Mouse (Mus musculus) bone marrow macrophage, adult 2 months (primary cell): ENCODE measurements around the gene Nek8. TPM values are rescaled to one million over a fixed set of nuclear protein-coding genes. Genes with fewer than 3 reads are reported as not detected.

Source experiments
- H3K27ac ChIP-seq: 2 replicates; pipeline ENCODE4 v1.5.1; 2012; ENCODE audit warnings: low read depth, low read length; ENCODE audit not compliant: insufficient read depth
- H3K4me1 ChIP-seq: 2 replicates; pipeline ENCODE4 v1.6.1; 2012; ENCODE audit warnings: low read length; ENCODE audit not compliant: control insufficient read depth, insufficient read depth
- H3K4me3 ChIP-seq: 2 replicates; pipeline ENCODE4 v1.5.1; 2012; ENCODE audit warnings: mild to moderate bottlenecking, low read length, moderate library complexity; ENCODE audit not compliant: insufficient read depth
- CTCF ChIP-seq: IDR thresholded peaks from 2 replicates; pipeline ENCODE4 v1.5.1; 2012; ENCODE audit warnings: low read depth, mild to moderate bottlenecking, low read length, moderate library complexity
- POLR2A ChIP-seq: IDR thresholded peaks from 2 replicates; pipeline ENCODE4 v1.6.1; 2012; ENCODE audit warnings: mild to moderate bottlenecking, low read depth, low read length, borderline replicate concordance
- polyA plus RNA-seq: library from polyadenylated mRNA; stranded (reverse); fragments of >200 nt; gene quantifications from 2 replicates; pipeline ENCODE4 v1.2.4, GENCODE M21; 2012; ENCODE audit not compliant: missing spikeins, insufficient read depth, insufficient read length

Nek8 gene
- 4.8 and 5.2 TPM in 2 replicates for polyA plus RNA-seq

- Histone ChIP-seq H3K27ac (peak within 1 kb of the TSS; percentile 82), H3K4me1 (peaks cover 13% of the 10 kb centered on the region), H3K4me3 (peak within 1 kb of the TSS; percentile 78)
- TF ChIP-seq CTCF, result no peak
- peak; percentile 33; the same call in 1 of the 2 replicates for TF ChIP-seq POLR2A
Observed at GRCm38 (mm10) chr11:78176402-78176862, at the start of gene Nek8, which contains the start of gene Tlcd1. Gene Nek8, minus strand, starts transcription at chr11:78176675. Gene Tlcd1, plus strand, starts transcription at chr11:78176711.

DNA sequence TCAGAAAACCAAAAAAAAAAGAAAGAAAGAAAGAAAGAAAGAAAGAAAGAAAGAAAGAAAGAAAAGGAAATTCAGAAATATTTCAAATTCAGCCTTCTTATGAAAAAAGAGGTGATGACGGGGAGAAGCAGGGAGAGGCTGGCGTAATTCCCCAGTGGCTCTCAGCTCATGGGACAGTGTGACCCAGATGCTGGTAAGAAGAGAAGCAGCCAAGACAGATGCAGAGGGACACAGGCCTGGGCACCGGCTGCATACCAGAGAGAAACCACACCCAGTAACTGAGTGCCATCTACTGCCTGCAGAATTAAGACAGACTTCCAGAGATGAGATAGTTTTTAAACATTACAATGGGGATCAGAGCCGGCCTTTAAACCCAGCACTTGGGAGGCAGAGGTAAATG lies 47.1 kb upstream of the Nek8 start:
- TF ChIP-seq POLR2A, result no peak
- no peak for TF ChIP-seq CTCF
- H3K4me3 ChIP-seq, result no peak overlapping the region
- no peak overlapping the region for H3K27ac ChIP-seq
- H3K4me1 ChIP-seq, result no peaks in the 10 kb centered on the region

- Histone ChIP-seq H3K27ac (no peak overlapping the region), H3K4me1 (peaks cover 13% of the 10 kb centered on the region), H3K4me3 (no peak overlapping the region)
- TF ChIP-seq CTCF, result no peak
- TF ChIP-seq POLR2A, result no peak
Observed at GRCm38 (mm10) chr11:78215709-78216317, 39.3 kb upstream of the Nek8 start.

DNA sequence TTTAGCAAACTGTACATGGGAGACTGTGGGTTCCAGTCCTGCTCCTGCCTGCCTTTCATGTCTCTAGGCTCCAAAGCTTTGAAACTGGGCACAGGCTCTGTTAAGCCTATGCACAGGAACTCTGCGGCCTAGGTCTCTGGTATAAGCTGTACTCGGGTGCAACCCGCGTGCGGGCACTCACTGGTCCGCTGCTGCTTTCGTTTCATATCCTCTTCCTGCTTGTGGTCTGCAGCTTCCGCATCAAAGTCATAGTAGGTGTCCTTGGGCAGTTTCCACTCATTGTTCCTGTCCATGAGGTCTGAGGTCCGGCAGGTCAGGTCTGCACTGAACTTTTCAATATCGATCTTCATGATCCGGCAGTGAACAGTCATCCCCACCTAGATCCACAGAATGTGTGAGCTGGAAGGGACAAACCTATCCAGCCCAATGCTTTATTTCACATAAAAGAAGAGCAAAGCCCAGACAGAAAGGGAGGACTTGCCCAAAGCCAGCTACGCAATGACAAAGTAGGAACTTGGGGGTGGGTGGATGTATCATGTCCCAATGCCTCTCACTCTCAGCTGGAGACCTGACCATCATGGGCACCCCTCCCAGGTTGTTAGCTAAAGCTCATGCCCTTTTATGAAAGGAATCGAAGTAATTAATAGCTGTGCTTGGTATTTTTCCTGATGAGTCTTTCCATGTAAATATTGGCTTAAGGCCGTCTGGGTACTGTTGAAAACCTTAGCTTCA lies 36.8 kb upstream of the Nek8 start:
- TF ChIP-seq POLR2A (no peak), CTCF (no peak)
- peak overlapping the region; percentile 29 for H3K4me3 ChIP-seq
- peaks cover 13% of the 10 kb centered on the region for H3K4me1 ChIP-seq
- H3K27ac ChIP-seq, result peak overlapping the region; percentile 82

DNA sequence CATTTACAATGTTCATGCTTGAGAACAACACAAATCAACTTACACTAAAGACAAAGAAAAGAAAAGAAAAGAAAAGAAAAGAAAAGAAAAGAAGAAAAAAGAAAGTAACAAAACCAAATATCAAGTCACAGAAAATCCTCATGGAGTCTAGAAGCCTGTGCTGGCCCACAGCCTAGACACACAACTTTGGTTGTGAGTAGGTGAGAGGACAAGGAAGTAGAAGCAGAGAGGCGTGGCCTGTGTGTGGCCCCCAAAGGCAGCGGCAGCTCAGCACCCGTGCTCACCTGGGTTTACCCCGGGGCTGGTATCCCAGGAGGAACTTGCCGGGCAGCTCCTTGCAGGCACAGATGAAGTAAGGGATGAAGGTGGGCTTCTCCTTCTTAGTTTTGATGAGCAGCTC lies 35.0 kb upstream of the Nek8 start:
- no peak overlapping the region for H3K4me3 ChIP-seq
- no peak overlapping the region for H3K27ac ChIP-seq
- H3K4me1 ChIP-seq, result peaks cover 13% of the 10 kb centered on the region
- no peak for TF ChIP-seq CTCF
- no peak for TF ChIP-seq POLR2A

- no peak overlapping the region for H3K4me3 ChIP-seq
- TF ChIP-seq CTCF (no peak), POLR2A (no peak)
- no peak overlapping the region for H3K27ac ChIP-seq
- peaks cover 13% of the 10 kb centered on the region for H3K4me1 ChIP-seq
Observed at GRCm38 (mm10) chr11:78210615-78211014, 34.1 kb upstream of the Nek8 start.

- no peak for TF ChIP-seq CTCF
- no peak for TF ChIP-seq POLR2A
- no peak overlapping the region for H3K27ac ChIP-seq
- H3K4me3 ChIP-seq, result no peak overlapping the region
- H3K4me1 ChIP-seq, result peaks cover 13% of the 10 kb centered on the region
Observed at GRCm38 (mm10) chr11:78209886-78210285, 33.4 kb upstream of the Nek8 start.

GRCm38 (mm10) chr11:78207190-78207589 lies 30.7 kb upstream of the Nek8 start:
- Histone ChIP-seq H3K4me1 (no peaks in the 10 kb centered on the region), H3K27ac (no peak overlapping the region), H3K4me3 (no peak overlapping the region)
- no peak for TF ChIP-seq CTCF
- TF ChIP-seq POLR2A, result no peak

DNA sequence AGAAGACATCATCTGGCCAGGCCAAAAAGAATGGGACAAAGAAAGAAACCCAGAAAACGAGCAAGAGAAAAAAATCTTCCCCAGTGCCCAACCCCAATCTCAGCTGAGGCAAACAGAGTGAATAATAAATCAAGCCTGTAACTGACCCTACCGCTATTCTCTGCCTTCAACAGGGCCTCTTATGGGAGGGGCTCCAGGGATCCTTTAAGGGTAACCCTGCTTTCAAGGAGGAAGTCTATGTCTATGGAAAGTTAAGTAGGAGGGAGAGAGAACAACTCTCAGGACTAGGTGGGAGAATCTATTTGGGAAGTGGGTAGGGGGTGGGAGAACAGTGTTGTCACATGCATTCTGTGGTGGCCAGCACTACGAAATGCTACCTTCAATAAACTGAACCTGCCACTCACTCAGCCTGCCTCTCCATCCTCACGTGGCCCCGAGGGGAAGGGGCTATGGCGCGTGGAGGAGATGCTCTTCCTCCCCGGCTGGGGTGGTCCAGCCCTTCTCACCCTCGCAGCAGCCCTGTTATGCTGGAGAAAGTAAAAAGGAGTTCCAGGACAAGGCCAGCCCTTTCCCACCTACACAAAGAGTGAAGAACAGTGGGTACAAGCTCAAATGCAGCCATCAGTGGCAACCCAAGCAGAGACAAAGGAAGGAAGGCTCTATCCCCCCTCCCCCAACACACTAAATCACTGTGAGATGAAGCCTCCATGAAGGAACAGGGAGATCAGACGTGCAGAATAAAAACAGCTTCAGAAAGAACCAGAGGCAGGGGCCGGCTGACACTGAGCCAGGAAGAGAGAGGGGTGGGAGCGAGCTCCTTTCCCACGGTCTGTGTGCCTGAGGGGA lies 29.1 kb upstream of the Nek8 start:
- TF ChIP-seq CTCF (no peak), POLR2A (no peak)
- Histone ChIP-seq H3K27ac (no peak overlapping the region), H3K4me1 (no peaks in the 10 kb centered on the region), H3K4me3 (no peak overlapping the region)
